Mouse (Mus musculus) urinary bladder, postnatal 36 days (tissue): ENCODE measurements at regions not wholly inside any gene's neighbourhood (a gene's known extent, or its start where the extent isn't known, plus 50 kb on each side); places are given as distances from the start of the nearest gene placed in this dataset.

Experiments used
- DNase-seq, 2 experiments: peaks; one replicate each; pipeline ENCODE4 v3.0.0; 2022; ENCODE audit warnings: low spot score in 2 of 2, mixed read lengths in 1 of 2

- no peak for DNase-seq
These were observed 167.1 kb upstream of the Hnrnpa3 start for GRCm38 (mm10) chr2:75491789-75492500.

GRCm38 (mm10) chr2:75492501-75492898 is 166.6 kb upstream of the Hnrnpa3 start:
- no peak for DNase-seq

- DNase-seq: no peak
These were observed 162.3 kb upstream of the Hnrnpa3 start for GRCm38 (mm10) chr2:75496606-75497240.

- no peak for DNase-seq
These were observed 148.8 kb upstream of the Hnrnpa3 start for GRCm38 (mm10) chr2:75510223-75510622.

GRCm38 (mm10) chr2:75512422-75513170 is 146.5 kb upstream of the Hnrnpa3 start:
- DNase-seq: no peak

GRCm38 (mm10) chr2:75514171-75514570 is 144.9 kb upstream of the Hnrnpa3 start:
- no peak for DNase-seq

GRCm38 (mm10) chr2:75516223-75516622 is 142.8 kb upstream of the Hnrnpa3 start:
- no peak for DNase-seq

- DNase-seq: no peak
These were observed 142.0 kb upstream of the Hnrnpa3 start for GRCm38 (mm10) chr2:75517096-75517495.

- no peak for DNase-seq
These were observed 140.5 kb upstream of the Hnrnpa3 start for GRCm38 (mm10) chr2:75518607-75519006.

- no peak for DNase-seq
These were observed 133.5 kb upstream of the Hnrnpa3 start for GRCm38 (mm10) chr2:75525562-75525961.

- DNase-seq: no peak
These were observed 130.4 kb upstream of the Hnrnpa3 start for GRCm38 (mm10) chr2:75528706-75529105.

GRCm38 (mm10) chr2:75538114-75538513 is 120.9 kb upstream of the Hnrnpa3 start:
- no peak for DNase-seq

- DNase-seq: no peak
These were observed 119.3 kb upstream of the Hnrnpa3 start for GRCm38 (mm10) chr2:75539726-75540125.

GRCm38 (mm10) chr2:75542331-75542730 is 116.7 kb upstream of the Hnrnpa3 start:
- no peak for DNase-seq

GRCm38 (mm10) chr2:75542781-75543180 is 116.3 kb upstream of the Hnrnpa3 start:
- DNase-seq: no peak

GRCm38 (mm10) chr2:75545971-75546370 is 113.1 kb upstream of the Hnrnpa3 start:
- DNase-seq: no peak

- no peak for DNase-seq
These were observed 103.4 kb upstream of the Hnrnpa3 start for GRCm38 (mm10) chr2:75555676-75556075.

- no peak for DNase-seq
These were observed 102.3 kb upstream of the Hnrnpa3 start for GRCm38 (mm10) chr2:75556744-75557143.

GRCm38 (mm10) chr2:75557392-75557791 is 101.7 kb upstream of the Hnrnpa3 start:
- no peak for DNase-seq

GRCm38 (mm10) chr2:75559920-75560319 is 99.1 kb upstream of the Hnrnpa3 start:
- DNase-seq: no peak

GRCm38 (mm10) chr2:75563253-75563913 is 95.7 kb upstream of the Hnrnpa3 start:
- DNase-seq: no peak

GRCm38 (mm10) chr2:75564809-75565208 is 94.3 kb upstream of the Hnrnpa3 start:
- DNase-seq: no peak
